Mouse (Mus musculus) megakaryocyte-erythroid progenitor cell, adult 5-6 weeks (primary cell): ENCODE results near the gene Krtap3-3. TPM values are rescaled to one million over a fixed set of nuclear protein-coding genes. Genes with fewer than 3 reads are reported as not detected.
"Not testable (repeated sequence)": the region's sequence is repeated elsewhere in the genome, so short reads cannot be mapped to it uniquely, and the experiment has no call there.

Experiments used
- ATAC-seq: replicated peaks from 2 replicates; pipeline ENCODE4 v1.8.0; 2016; ENCODE audit warnings: mild to moderate bottlenecking, inconsistent platforms; ENCODE audit not compliant: severe bottlenecking, poor library complexity, low FRiP score, low TSS enrichment
- total RNA-seq, 2 experiments: library from RNA; stranded (forward) in 1 of 2; stranded (reverse) in 1 of 2; fragments of 200-1000, 215-1000 nt in 1 of 2; fragments of >200 nt in 1 of 2; fragmentation: Nextera tagmentation in 1 of 2; gene quantifications; 2 replicates each; pipeline ENCODE4 v1.2.3; 2014 to 2017

Krtap3-3 gene
- total RNA-seq (2014; fragmentation: Nextera tagmentation) (not detected in 2 replicates), total RNA-seq (2017) (not detected in 2 replicates)

GRCm38 (mm10) chr11:99550765-99551164, at the start of gene Krtap3-3:
Krtap3-3 (minus strand) TSS chr11:99550865.
- ATAC-seq: no peak

GRCm38 (mm10) chr11:99597742-99598141, 47.1 kb upstream of the Krtap3-3 start, which contains the start of gene Krtap9-3:
Krtap9-3 (minus strand) TSS chr11:99598105.
- not testable (repeated sequence) for ATAC-seq

GRCm38 (mm10) chr11:99590981-99591380, 40.3 kb upstream of the Krtap3-3 start, which contains the start of gene Krtap1-3:
Krtap1-3 (minus strand) TSS chr11:99591339.
- ATAC-seq: no peak

GRCm38 (mm10) chr11:99585096-99585495, 34.4 kb upstream of the Krtap3-3 start:
- no peak for ATAC-seq

- no peak for ATAC-seq
Measured at GRCm38 (mm10) chr11:99583245-99583704, 32.6 kb upstream of the Krtap3-3 start, which contains the start of gene Krtap1-4. Krtap1-4 (minus strand) TSS chr11:99583654.

GRCm38 (mm10) chr11:99581564-99581963, 30.9 kb upstream of the Krtap3-3 start:
- ATAC-seq: no peak

- ATAC-seq: no peak
Measured at GRCm38 (mm10) chr11:99581051-99581450, 30.4 kb upstream of the Krtap3-3 start.

- no peak for ATAC-seq
Measured at GRCm38 (mm10) chr11:99580636-99581035, 30.0 kb upstream of the Krtap3-3 start, which contains the start of gene Krtap1-5. Krtap1-5 (minus strand) TSS chr11:99581016.

GRCm38 (mm10) chr11:99574106-99574505, 23.4 kb upstream of the Krtap3-3 start:
- peak; percentile 87 for ATAC-seq

- ATAC-seq: no peak
Measured at GRCm38 (mm10) chr11:99573164-99573563, 22.5 kb upstream of the Krtap3-3 start.

- ATAC-seq: no peak
Measured at GRCm38 (mm10) chr11:99566530-99566929, 15.9 kb upstream of the Krtap3-3 start, which contains the start of gene Krtap3-1. Krtap3-1 (minus strand) TSS chr11:99566630.

GRCm38 (mm10) chr11:99562580-99562979, 11.9 kb upstream of the Krtap3-3 start:
- ATAC-seq: no peak

GRCm38 (mm10) chr11:99559366-99559765, 8.7 kb upstream of the Krtap3-3 start, which contains the start of gene Gm11939:
Gm11939 (minus strand) TSS chr11:99559466.
- ATAC-seq: no peak

GRCm38 (mm10) chr11:99557976-99558745, 7.5 kb upstream of the Krtap3-3 start:
- no peak for ATAC-seq

- ATAC-seq: no peak
Measured at GRCm38 (mm10) chr11:99556753-99557152, 6.1 kb upstream of the Krtap3-3 start, which contains the start of gene Krtap3-2. Krtap3-2 (minus strand) TSS chr11:99556853.

- ATAC-seq: no peak
Measured at GRCm38 (mm10) chr11:99556195-99556594, 5.5 kb upstream of the Krtap3-3 start.

GRCm38 (mm10) chr11:99547892-99548291, 2.8 kb downstream of the Krtap3-3 start:
- no peak for ATAC-seq

- ATAC-seq: no peak
Measured at GRCm38 (mm10) chr11:99539721-99540120, 10.9 kb downstream of the Krtap3-3 start.

- no peak for ATAC-seq
Measured at GRCm38 (mm10) chr11:99521288-99521860, 29.3 kb downstream of the Krtap3-3 start, which contains the start of gene Krt39. Krt39 (minus strand) TSS chr11:99521338.

- no peak for ATAC-seq
Measured at GRCm38 (mm10) chr11:99514098-99514497, 36.6 kb downstream of the Krtap3-3 start.
